Mouse (Mus musculus) Patski (cell line): ENCODE measurements around the gene Pi4k2b. TPM values are rescaled to one million over a fixed set of nuclear protein-coding genes. Genes with fewer than 3 reads are reported as not detected.
A peak's percentile ranks its signal among the peaks of the same experiment; 100 is the strongest.
"Not testable (repeated sequence)": the region's sequence is repeated elsewhere in the genome, so short reads cannot be mapped to it uniquely, and the experiment has no call there.

ENCODE experiments used
- ATAC-seq: fragments of 100-300 bp; one replicate; pipeline ENCODE4 v1.8.0; 2021
- CTCF ChIA-PET: fragments of 350-600 bp; sonication (Branson Sonifier 250); formaldehyde crosslinking; loops from one replicate; lab custom pipeline; 2022; ENCODE audit warnings: inconsistent platforms; lab: Charles Lee
- POLR2A ChIA-PET: fragments of 350-600 bp; sonication (Branson Sonifier 250); formaldehyde crosslinking; loops from one replicate; lab custom pipeline; 2022; ENCODE audit warnings: antibody characterized with exemption, inconsistent platforms; lab: Charles Lee
- DNase-seq: peaks from one replicate; pipeline ENCODE4 v3.0.0-alpha.2; 2011; ENCODE audit warnings: low read depth, low spot score
- H3K27me3 ChIP-seq: fragments of 371-371 bp; one replicate; pipeline ENCODE4 v1.5.1; 2021
- CTCF ChIP-seq: fragments of 100-300 bp; IDR thresholded peaks from one replicate; pipeline ENCODE4 v1.5.1; 2021
- in situ Hi-C: fragments of 300-500 bp; cut with MboI; formaldehyde crosslinking; loops from 3 replicates; pipeline ENCODE4 v1.11.1; 2018; ENCODE audit warnings: low pct_unique_long_range_greater_than_20kb, mixed read lengths
- polyA plus RNA-seq: library from polyadenylated mRNA; unstranded; gene quantifications from one replicate; pipeline ENCODE4 v1.2.3, GENCODE M21; 2021

Gene Pi4k2b
- 22.3 TPM for polyA plus RNA-seq

DNA sequence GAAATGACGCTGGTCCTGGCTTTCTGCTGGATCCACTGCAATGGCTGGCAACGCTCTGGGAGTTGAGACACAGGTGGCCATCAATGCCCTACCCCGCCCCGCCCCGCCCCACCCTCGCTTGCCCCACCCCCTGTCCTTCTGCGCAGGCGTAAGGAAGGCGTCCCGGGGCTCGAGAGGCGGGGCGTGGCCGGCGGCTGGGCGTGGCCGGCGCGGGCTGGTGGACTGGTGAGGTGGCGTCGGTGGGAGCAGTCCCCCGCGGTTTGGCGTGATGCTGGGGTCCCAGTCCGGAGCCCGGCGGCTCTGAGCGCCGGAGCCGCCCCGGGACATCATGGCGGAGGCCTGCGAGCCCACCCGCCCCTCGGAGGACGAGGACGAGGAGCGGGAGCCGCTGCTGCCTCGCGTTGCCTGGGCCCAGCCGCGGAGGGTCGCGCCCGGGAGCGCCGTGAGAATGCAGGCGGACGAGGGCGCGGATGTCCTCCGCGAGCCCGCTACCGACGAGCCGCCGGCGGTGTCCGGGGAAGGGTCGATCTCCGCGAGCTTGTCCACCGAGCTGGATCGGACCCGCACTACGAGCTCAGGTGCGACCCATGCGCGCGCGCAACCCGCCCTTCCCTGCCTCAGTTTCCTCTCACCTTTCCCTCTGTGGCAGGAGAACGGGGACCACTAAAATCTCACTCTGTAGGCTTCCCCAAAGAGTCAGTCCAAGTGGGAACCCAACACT lies at the start of gene Pi4k2b:
TSS of gene Pi4k2b (plus strand) at position 184 of the 721 bp plus-strand sequence.
- TF ChIP-seq CTCF: no peak
- H3K27me3 ChIP-seq: peaks cover 32% of the 10 kb centered on the region
- DNase-seq (no peak), ATAC-seq (peak; percentile 68)
- in situ Hi-C loops: no loop called here
- ChIA-PET CTCF (no interaction called here), POLR2A (no interaction called here)

DNA sequence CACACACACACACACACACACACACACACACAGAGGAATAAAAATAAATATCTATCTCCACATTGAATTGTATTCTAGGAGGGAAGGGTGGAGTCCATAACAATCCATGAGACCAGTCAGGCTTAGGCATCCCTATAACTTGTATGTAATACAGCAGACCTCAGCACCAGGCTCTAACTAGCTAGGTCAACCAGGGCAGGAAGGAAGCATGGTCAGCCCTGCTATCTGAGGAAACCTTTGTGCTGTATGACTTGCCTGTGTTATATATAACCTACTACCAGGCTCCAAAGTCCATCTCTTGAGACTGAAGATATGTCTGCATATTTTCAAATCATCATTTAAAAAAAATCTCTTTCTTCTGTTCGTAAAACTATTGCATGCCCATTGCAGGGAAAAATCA lies 44.1 kb upstream of the Pi4k2b start:
- DNase-seq (no peak), ATAC-seq (no peak)
- in situ Hi-C loops: no loop called here
- CTCF ChIA-PET: no interaction called here
- POLR2A ChIA-PET: no interaction called here
- H3K27me3 ChIP-seq: peaks cover 28% of the 10 kb centered on the region
- TF ChIP-seq CTCF: no peak

DNA sequence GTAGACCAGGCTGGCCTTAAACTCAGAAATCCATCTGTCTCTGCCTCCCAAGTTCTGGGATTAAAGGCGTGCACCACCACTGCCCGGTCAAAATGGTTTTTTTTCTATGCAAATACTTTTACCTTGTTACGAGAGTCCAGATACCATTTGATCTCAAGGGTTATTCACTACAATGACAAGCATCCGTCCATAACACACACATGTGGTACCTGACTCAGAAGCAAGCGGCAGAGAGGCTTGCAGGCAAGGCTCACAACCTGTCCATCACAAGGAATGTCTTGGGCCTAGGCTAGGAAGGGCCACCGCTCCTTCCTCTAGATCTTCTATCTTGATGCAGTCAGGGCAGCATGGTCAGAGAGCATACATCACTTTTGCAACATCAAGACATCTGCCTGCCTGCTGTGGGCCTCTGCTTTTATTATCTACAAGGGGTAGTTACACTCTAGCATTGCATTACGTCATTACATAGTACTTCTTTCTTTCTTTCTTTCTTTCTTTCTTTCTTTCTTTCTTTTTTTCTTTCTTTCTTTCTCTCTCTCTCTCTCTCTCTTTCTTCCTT lies 43.4 kb upstream of the Pi4k2b start:
- in situ Hi-C loops, ATAC-seq, CTCF ChIA-PET, POLR2A ChIA-PET, DNase-seq: not testable (repeated sequence)
- H3K27me3 ChIP-seq: peaks cover 27% of the 10 kb centered on the region

DNA sequence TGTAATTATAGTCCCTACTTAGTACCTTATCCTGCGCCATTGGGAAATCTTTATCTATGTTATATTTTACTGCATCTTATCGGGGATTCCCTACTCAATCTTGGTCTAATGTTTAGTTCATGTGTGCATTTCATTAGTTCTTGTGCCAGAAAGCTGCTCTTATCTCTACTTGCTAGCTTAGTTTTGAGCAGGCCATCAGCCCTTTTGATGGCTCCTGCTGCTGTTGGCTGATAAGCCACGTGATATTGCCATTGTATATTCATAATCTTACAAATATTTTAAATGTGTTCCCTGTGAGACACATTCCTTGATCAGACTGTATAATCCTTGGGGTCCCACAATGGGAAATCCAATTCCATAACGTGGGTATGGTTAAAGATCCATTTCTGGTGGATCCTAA lies 36.8 kb upstream of the Pi4k2b start:
- no peak for DNase-seq
- no peak for TF ChIP-seq CTCF
- in situ Hi-C loops: no loop called here
- peaks cover 33% of the 10 kb centered on the region for H3K27me3 ChIP-seq
- no peak for ATAC-seq
- ChIA-PET POLR2A (no interaction called here), CTCF (no interaction called here)

DNA sequence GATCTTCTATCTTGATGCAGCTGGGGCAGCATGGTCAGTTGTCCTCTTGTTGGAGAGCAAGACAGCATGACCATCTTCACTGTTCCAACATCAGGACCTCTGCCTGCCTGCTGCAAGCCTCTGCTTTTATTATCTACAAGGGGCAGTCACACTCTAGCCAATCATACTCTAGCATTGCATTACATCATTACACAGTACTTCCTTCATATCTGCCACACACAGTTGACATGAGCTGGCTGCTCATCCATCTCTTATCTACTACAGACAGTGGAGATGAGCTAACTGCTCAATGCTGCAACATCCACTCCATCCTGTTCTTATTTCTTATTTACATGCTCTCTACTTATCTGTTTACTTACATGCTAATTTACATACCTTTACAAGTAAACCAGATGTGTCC lies 28.7 kb upstream of the Pi4k2b start:
- no peak for DNase-seq

DNA sequence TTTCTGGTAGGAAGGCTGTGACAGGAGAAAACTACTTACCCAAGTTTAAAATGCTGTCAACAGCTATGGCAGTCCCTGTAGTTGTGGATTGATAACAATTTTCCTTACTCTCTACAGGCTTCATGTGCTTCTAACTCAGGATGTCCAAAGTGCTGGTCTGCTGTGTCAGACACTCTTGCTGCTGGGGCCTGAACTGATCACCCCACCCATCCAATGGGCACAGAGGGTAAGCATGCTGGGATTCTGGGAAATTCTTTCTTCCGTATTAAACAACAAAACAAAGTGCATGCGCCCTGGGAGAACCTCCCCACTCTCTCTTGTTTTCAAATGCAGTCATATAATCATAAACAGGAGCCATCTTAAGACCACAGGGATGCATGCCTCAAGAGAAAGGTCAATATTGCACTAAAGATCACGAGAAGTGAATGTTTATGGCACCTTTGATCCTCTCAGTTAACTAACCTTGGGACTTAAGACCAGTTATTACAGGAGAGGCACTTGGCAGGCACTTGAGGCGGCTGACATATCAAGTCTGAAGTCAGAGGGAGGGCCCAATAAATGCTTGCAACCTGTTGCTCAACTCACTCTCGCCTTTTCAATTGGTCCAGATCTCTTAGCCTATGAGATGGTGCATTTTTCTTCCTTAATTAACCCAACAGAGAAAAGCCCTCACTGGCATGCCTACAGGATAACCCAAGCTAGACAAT lies 24.5 kb upstream of the Pi4k2b start:
- in situ Hi-C loops: no loop called here
- CTCF ChIA-PET: no interaction called here
- peaks cover 19% of the 10 kb centered on the region for H3K27me3 ChIP-seq
- no peak for DNase-seq
- ATAC-seq: no peak
- no peak for TF ChIP-seq CTCF
- POLR2A ChIA-PET: no interaction called here

More for the DNA sequence above, 28.7 kb upstream of the Pi4k2b start:
- no peak for ATAC-seq
- ChIA-PET CTCF (no interaction called here), POLR2A (no interaction called here)
- no peak for TF ChIP-seq CTCF
- peaks cover 20% of the 10 kb centered on the region for H3K27me3 ChIP-seq
- in situ Hi-C loops: no loop called here

DNA sequence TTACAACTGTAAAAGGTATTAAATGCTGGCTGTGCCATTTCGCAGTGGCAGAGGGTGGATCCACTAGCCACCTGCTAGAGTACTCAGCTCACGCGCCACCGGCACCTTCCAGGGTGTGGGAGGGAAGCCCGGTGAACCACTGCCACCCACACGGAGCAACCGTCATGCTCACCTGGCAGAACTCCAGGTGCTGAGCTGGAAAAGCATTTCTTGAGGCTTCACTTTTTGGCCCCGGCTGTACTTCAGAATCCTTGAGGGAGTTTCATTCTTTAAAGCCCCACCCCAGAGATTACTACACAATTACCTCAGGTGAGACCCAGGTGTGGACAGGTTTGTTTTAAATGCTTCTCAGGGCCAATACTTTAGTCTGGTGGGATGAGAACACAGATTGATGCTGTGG lies 20.4 kb upstream of the Pi4k2b start:
- in situ Hi-C loops: loop anchor here (5.0 kb wide), 1 partner anchor 34 kb away; no protein-coding TSS in a partner anchor
- CTCF ChIA-PET: no interaction called here
- ATAC-seq (no peak), DNase-seq (no peak)
- peaks cover 11% of the 10 kb centered on the region for H3K27me3 ChIP-seq
- TF ChIP-seq CTCF: no peak
- POLR2A ChIA-PET: no interaction called here

DNA sequence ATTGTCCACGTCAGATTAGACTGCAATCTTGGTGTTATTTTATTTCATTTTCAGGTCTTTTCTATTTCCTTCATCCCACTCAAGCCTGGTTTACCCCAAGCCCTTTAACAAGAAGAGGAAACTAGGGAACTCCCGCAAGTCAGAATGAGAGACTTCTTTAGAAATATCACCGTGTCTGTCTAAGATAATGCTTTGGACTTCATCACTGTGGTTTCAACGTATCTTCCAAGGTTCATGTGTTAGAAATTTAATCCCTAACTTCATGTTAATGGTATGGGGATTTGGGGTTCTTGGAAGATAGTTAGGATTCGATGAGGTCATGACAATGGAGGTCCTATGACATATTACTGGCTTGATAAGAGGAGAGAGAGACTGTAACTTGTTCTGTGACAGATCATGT lies 13.6 kb upstream of the Pi4k2b start:
- in situ Hi-C loops: no loop called here
- POLR2A ChIA-PET: no interaction called here
- TF ChIP-seq CTCF: no peak
- H3K27me3 ChIP-seq: peaks cover 21% of the 10 kb centered on the region
- CTCF ChIA-PET: no interaction called here
- DNase-seq (no peak), ATAC-seq (no peak)

DNA sequence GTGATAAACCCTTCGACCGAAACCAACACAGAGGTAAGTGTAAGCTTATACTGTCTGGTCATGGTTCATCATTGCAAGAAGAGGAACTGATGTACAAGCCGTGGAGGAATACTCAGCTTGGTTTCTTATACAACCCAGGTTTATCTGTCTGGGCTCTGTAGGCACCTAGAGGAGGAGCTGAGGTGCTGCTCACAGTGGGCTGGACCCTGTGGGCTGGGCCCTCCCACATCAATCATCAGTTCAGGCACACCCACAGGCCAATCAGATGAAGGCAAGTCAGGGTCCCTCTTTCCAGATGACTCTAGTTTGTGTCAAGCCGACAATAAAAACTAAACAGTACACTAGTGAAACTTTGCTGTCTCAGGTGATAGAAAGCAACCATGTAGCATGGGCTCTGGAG lies 8.6 kb upstream of the Pi4k2b start:
- CTCF ChIA-PET: no interaction called here
- POLR2A ChIA-PET: interaction anchor here (0.8 kb wide), 1 partner anchor 216 kb away, joined by 3 read pairs; no protein-coding TSS in a partner anchor
- no peak for TF ChIP-seq CTCF
- H3K27me3 ChIP-seq: peaks cover 26% of the 10 kb centered on the region
- DNase-seq (no peak), ATAC-seq (no peak)
- in situ Hi-C loops: no loop called here

DNA sequence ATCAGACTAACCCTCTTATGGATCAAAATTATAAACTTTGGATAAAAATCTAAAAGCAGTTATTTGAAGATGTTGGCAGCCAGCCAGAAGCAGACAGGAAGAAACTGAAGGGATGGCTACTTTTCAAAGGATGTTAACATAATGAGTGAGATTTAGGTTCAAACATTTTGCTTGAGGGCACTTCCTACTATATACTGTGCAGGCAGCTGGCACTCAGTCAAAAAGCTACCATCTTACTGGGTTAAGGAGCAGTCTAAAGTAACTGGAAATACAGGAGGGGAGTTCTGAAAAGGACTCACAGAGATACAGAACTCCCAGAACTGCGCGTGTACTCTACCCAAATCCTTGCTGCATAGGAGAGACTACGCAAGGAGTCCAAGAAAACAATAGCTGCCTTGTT lies 5.3 kb upstream of the Pi4k2b start:
- ChIA-PET CTCF (interaction anchor here (1.7 kb wide), 1 partner anchor 10 kb away, joined by 3 read pairs; no protein-coding TSS in a partner anchor), POLR2A (no interaction called here)
- ATAC-seq (no peak), DNase-seq (no peak)
- in situ Hi-C loops: no loop called here
- peaks cover 38% of the 10 kb centered on the region for H3K27me3 ChIP-seq
- no peak for TF ChIP-seq CTCF
